Mouse (Mus musculus) heart, adult 2 months (tissue): ENCODE measurements around the gene Suz12. TPM values are rescaled to one million over a fixed set of nuclear protein-coding genes. Genes with fewer than 3 reads are reported as not detected.

Source experiments
- DNase-seq, 2 experiments: peaks; one replicate each; pipeline ENCODE4 v3.0.0; 2021
- H3K27ac ChIP-seq: fragments of 200-600 bp; 2 replicates; pipeline ENCODE4 v1.8.1; 2022
- H3K27me3 ChIP-seq: fragments of 200-500 bp; 2 replicates; pipeline ENCODE4 v1.6.1; 2012; ENCODE audit warnings: mild to moderate bottlenecking, low read length, inconsistent platforms, mixed read lengths; ENCODE audit not compliant: control insufficient read depth, insufficient read depth
- H3K36me3 ChIP-seq: fragments of 200-500 bp; 2 replicates; pipeline ENCODE4 v1.6.1; 2012; ENCODE audit warnings: low read length, inconsistent platforms; ENCODE audit not compliant: control insufficient read depth, insufficient read depth
- H3K4me1 ChIP-seq: fragments of 200-500 bp; 2 replicates; pipeline ENCODE4 v1.6.1; 2011; ENCODE audit warnings: low read length; ENCODE audit not compliant: control insufficient read depth, insufficient read depth
- H3K4me3 ChIP-seq: fragments of 200-600 bp; 2 replicates; pipeline ENCODE4 v1.8.1; 2022
- H3K79me2 ChIP-seq: fragments of 200-500 bp; replicated peaks from 2 replicates; pipeline ENCODE4 v1.6.1; 2012; ENCODE audit warnings: mild to moderate bottlenecking, inconsistent platforms, low read length, moderate library complexity, mixed read lengths; ENCODE audit not compliant: control insufficient read depth, insufficient read depth
- H3K9ac ChIP-seq: fragments of 200-500 bp; 2 replicates; pipeline ENCODE4 v1.6.1; 2012; ENCODE audit warnings: low read depth, mild to moderate bottlenecking, control low read depth, inconsistent platforms, low read length, mixed read lengths
- CTCF ChIP-seq: fragments of 200-600 bp; IDR thresholded peaks from 2 replicates; pipeline ENCODE4 v1.8.1; 2022; ENCODE audit warnings: antibody characterized with exemption, mild to moderate bottlenecking, moderate library complexity
- EP300 ChIP-seq: fragments of 200-500 bp; IDR thresholded peaks from 2 replicates; pipeline ENCODE4 v1.6.1; 2011; ENCODE audit warnings: low read depth, low read length, control low read depth; ENCODE audit not compliant: insufficient read depth
- POLR2A ChIP-seq: fragments of 200-500 bp; IDR thresholded peaks from 2 replicates; pipeline ENCODE4 v1.6.1; 2011; ENCODE audit warnings: mild to moderate bottlenecking, low read depth, low read length, control low read depth; ENCODE audit not compliant: insufficient read depth
- WGBS: fragments of 180-500 bp; shearing (Covaris S2); methylation state at CpG from one replicate; pipeline ENCODE4 v1.1.7; 2018; 5-methylcytosine and 5-hydroxymethylcytosine counted together
- intact Hi-C: fragments of 180-260 bp; cut with DNase I; formaldehyde crosslinking; loops from one replicate; pipeline ENCODE4 v1.15.1; 2025
- polyA plus RNA-seq: library from polyadenylated mRNA; depleted of rRNA; stranded (reverse); fragments of >200 nt; gene quantifications from 2 replicates; pipeline ENCODE4 v1.2.3, GENCODE M21; 2012
- total RNA-seq, 2 experiments: library from RNA; stranded (reverse); gene quantifications; 2 replicates each; pipeline ENCODE4 v1.2.3; 2021

The Suz12 gene
- total and polyA plus RNA-seq, 3 experiments: 3.7 to 26.7 (median 23.9) TPM

- peak; percentile 97 to 98 for DNase-seq
- Histone ChIP-seq H3K27ac (peak within 1 kb of the TSS; percentile 70), H3K79me2 (no peaks in the 10 kb centered on the region), H3K4me1 (no peaks in the 10 kb centered on the region), H3K4me3 (peak within 1 kb of the TSS; percentile 55), H3K36me3 (no peaks in the 10 kb centered on the region), H3K27me3 (no peaks in the 10 kb centered on the region), H3K9ac (peak within 1 kb of the TSS; percentile 59)
- intact Hi-C loops: loop anchor here (2.0 kb wide), 1 partner anchor 30 kb away; the partner anchor contains the start of gene Suz12
- WGBS: under 1% methylated on average over 46 of the region's 46 CpGs
- TF ChIP-seq EP300 (peak; percentile 59; the same call in 1 of the 2 replicates), POLR2A (peak; percentile 91), CTCF (peak; percentile 85)
These were observed 30.6 kb upstream of the Suz12 start, which contains the start of gene Utp6 for GRCm38 (mm10) chr11:79962125-79962876. Gene Utp6 (minus strand): TSS chr11:79962390.

GRCm38 (mm10) chr11:79962877-79963183, 30.1 kb upstream of the Suz12 start:
- Histone ChIP-seq H3K9ac (no peak overlapping the region), H3K79me2 (no peaks in the 10 kb centered on the region), H3K27me3 (no peaks in the 10 kb centered on the region), H3K4me3 (peak overlapping the region; percentile 55), H3K27ac (peak overlapping the region; percentile 36; the same call in 1 of the 2 replicates), H3K36me3 (no peaks in the 10 kb centered on the region), H3K4me1 (no peaks in the 10 kb centered on the region)
- intact Hi-C loops: loop anchor here (2.0 kb wide), 1 partner anchor 30 kb away; the partner anchor contains the start of gene Suz12
- DNase-seq: no peak
- TF ChIP-seq CTCF (no peak), POLR2A (no peak), EP300 (no peak)
- WGBS: 3% methylated on average over 9 of the region's 9 CpGs

- no peak for TF ChIP-seq EP300
- no peak for TF ChIP-seq POLR2A
- no peak for TF ChIP-seq CTCF
- Histone ChIP-seq H3K4me3 (no peak overlapping the region), H3K4me1 (no peaks in the 10 kb centered on the region), H3K27ac (no peak overlapping the region), H3K36me3 (no peaks in the 10 kb centered on the region), H3K27me3 (no peaks in the 10 kb centered on the region), H3K79me2 (no peaks in the 10 kb centered on the region), H3K9ac (no peak overlapping the region)
- WGBS: 50% methylated on average over 8 of the region's 8 CpGs
- DNase-seq: no peak
- intact Hi-C loops: loop anchor here (2.0 kb wide), 1 partner anchor 29 kb away; the partner anchor contains the start of gene Suz12
These were observed 29.5 kb upstream of the Suz12 start for GRCm38 (mm10) chr11:79963212-79963974.

- Histone ChIP-seq H3K4me1 (no peaks in the 10 kb centered on the region), H3K36me3 (no peaks in the 10 kb centered on the region), H3K27ac (no peak overlapping the region), H3K4me3 (no peak overlapping the region), H3K27me3 (no peaks in the 10 kb centered on the region), H3K9ac (no peak overlapping the region), H3K79me2 (no peaks in the 10 kb centered on the region)
- WGBS: 31% methylated on average over 8 of the region's 8 CpGs
- DNase-seq: no peak
- intact Hi-C loops: no loop called here
- TF ChIP-seq POLR2A (no peak), CTCF (no peak), EP300 (no peak)
These were observed 27.0 kb upstream of the Suz12 start for GRCm38 (mm10) chr11:79965896-79966295.

GRCm38 (mm10) chr11:79967752-79968151, 25.2 kb upstream of the Suz12 start:
- no peak for TF ChIP-seq EP300
- no peak for TF ChIP-seq POLR2A
- TF ChIP-seq CTCF: no peak
- H3K27me3 ChIP-seq: no peaks in the 10 kb centered on the region
- no peak overlapping the region for H3K4me3 ChIP-seq
- no peak for DNase-seq
- H3K36me3 ChIP-seq: no peaks in the 10 kb centered on the region
- H3K27ac ChIP-seq: no peak overlapping the region
- 77% methylated on average over 10 of the region's 10 CpGs for WGBS
- H3K9ac ChIP-seq: no peak overlapping the region
- no peaks in the 10 kb centered on the region for H3K79me2 ChIP-seq
- intact Hi-C loops: no loop called here
- no peaks in the 10 kb centered on the region for H3K4me1 ChIP-seq

- H3K9ac ChIP-seq: no peak overlapping the region
- WGBS: 17% methylated on average over 8 of the region's 8 CpGs
- H3K27me3 ChIP-seq: peaks cover 4% of the 10 kb centered on the region; the same call in 1 of the 2 replicates
- DNase-seq: no peak
- intact Hi-C loops: no loop called here
- peaks cover 2% of the 10 kb centered on the region for H3K4me1 ChIP-seq
- no peaks in the 10 kb centered on the region for H3K79me2 ChIP-seq
- H3K27ac ChIP-seq: no peak overlapping the region
- H3K36me3 ChIP-seq: no peaks in the 10 kb centered on the region
- peak overlapping the region; percentile 39 for H3K4me3 ChIP-seq
- TF ChIP-seq POLR2A (no peak), EP300 (no peak), CTCF (no peak)
These were observed 19.8 kb upstream of the Suz12 start for GRCm38 (mm10) chr11:79973133-79973532.
